Mouse (Mus musculus): ENCODE results near the gene Stat5a. TPM values are rescaled to one million over a fixed set of nuclear protein-coding genes. Genes with fewer than 3 reads are reported as not detected.

Stat5a gene
- polyA plus RNA-seq, 1 experiment from 2014 or later = 5.9 TPM

- Histone ChIP-seq H3K36me3 (no peaks in the 10 kb centered on the region), H3K4me1 (peaks cover 48% of the 10 kb centered on the region), H3K4me3 (peak overlapping the region; percentile 94), H3K27me3 (replicated peaks) (peaks cover 27% of the 10 kb centered on the region), H3K27ac (replicated peaks) (peak overlapping the region; percentile 94), H3K9ac (peak overlapping the region; percentile 99), H3K9me3 (no peaks in the 10 kb centered on the region), H3K4me2 (peak overlapping the region; percentile 92)
- 1% methylated on average over 13 of the region's 13 CpGs for WGBS
- ATAC-seq (ENCODE audit: extremely low read depth, insufficient number of reproducible peaks, low FRiP score, low TSS enrichment) = no peak
Observed at GRCm38 (mm10) chr11:100849456-100850037, 9.6 kb upstream of the Stat5a start.

GRCm38 (mm10) chr11:100850038-100850777 lies 8.9 kb upstream of the Stat5a start, which contains the start of gene Stat5b:
TSS of gene Stat5b (minus strand) at chr11:100850724.
- Histone ChIP-seq H3K27me3 (replicated peaks) (peaks cover 33% of the 10 kb centered on the region), H3K4me3 (peak within 1 kb of the TSS; percentile 94), H3K4me2 (peak within 1 kb of the TSS; percentile 92), H3K9ac (peak within 1 kb of the TSS; percentile 99), H3K9me3 (no peaks in the 10 kb centered on the region), H3K4me1 (peaks cover 45% of the 10 kb centered on the region), H3K36me3 (no peaks in the 10 kb centered on the region), H3K27ac (replicated peaks) (peak within 1 kb of the TSS; percentile 94)
- 0% methylated on average over 75 of the region's 104 CpGs for WGBS
- ATAC-seq (ENCODE audit: extremely low read depth, insufficient number of reproducible peaks, low FRiP score, low TSS enrichment) = peak; percentile 67

- Histone ChIP-seq H3K9ac (peak overlapping the region; percentile 99), H3K4me1 (peaks cover 40% of the 10 kb centered on the region), H3K4me2 (peak overlapping the region; percentile 92), H3K9me3 (no peaks in the 10 kb centered on the region), H3K27ac (replicated peaks) (peak overlapping the region; percentile 94), H3K27me3 (replicated peaks) (peaks cover 40% of the 10 kb centered on the region), H3K4me3 (peak overlapping the region; percentile 94), H3K36me3 (no peaks in the 10 kb centered on the region)
- no peak for ATAC-seq (ENCODE audit: extremely low read depth, insufficient number of reproducible peaks, low FRiP score, low TSS enrichment)
- 3% methylated on average over 31 of the region's 33 CpGs for WGBS
Observed at GRCm38 (mm10) chr11:100850778-100851528, 8.2 kb upstream of the Stat5a start.

GRCm38 (mm10) chr11:100852088-100852487 lies 7.1 kb upstream of the Stat5a start:
- Histone ChIP-seq H3K4me2 (no peak overlapping the region), H3K9ac (no peak overlapping the region), H3K4me3 (no peak overlapping the region), H3K36me3 (no peaks in the 10 kb centered on the region), H3K9me3 (no peaks in the 10 kb centered on the region), H3K27me3 (replicated peaks) (peaks cover 51% of the 10 kb centered on the region), H3K27ac (replicated peaks) (no peak overlapping the region), H3K4me1 (peaks cover 35% of the 10 kb centered on the region)
- no peak for ATAC-seq (ENCODE audit: extremely low read depth, insufficient number of reproducible peaks, low FRiP score, low TSS enrichment)
- WGBS = 67% methylated on average over 2 of the region's 2 CpGs

GRCm38 (mm10) chr11:100853018-100853417 lies 6.1 kb upstream of the Stat5a start:
- no peak for ATAC-seq (ENCODE audit: extremely low read depth, insufficient number of reproducible peaks, low FRiP score, low TSS enrichment)

GRCm38 (mm10) chr11:100854268-100854667 lies 4.9 kb upstream of the Stat5a start:
- Histone ChIP-seq H3K4me2 (no peak overlapping the region), H3K36me3 (no peaks in the 10 kb centered on the region), H3K4me1 (peaks cover 18% of the 10 kb centered on the region), H3K27ac (replicated peaks) (no peak overlapping the region), H3K4me3 (no peak overlapping the region), H3K9me3 (no peaks in the 10 kb centered on the region), H3K9ac (no peak overlapping the region; the same call in 1 of the 2 replicates), H3K27me3 (replicated peaks) (peaks cover 67% of the 10 kb centered on the region)
- ATAC-seq (ENCODE audit: extremely low read depth, insufficient number of reproducible peaks, low FRiP score, low TSS enrichment) = no peak
- WGBS = 41% methylated on average over 4 of the region's 4 CpGs

More at GRCm38 (mm10) chr11:100853018-100853417, 6.1 kb upstream of the Stat5a start:
- H3K36me3 ChIP-seq = no peaks in the 10 kb centered on the region
- no peaks in the 10 kb centered on the region for H3K9me3 ChIP-seq
- WGBS = 73% methylated on average over 5 of the region's 5 CpGs
- H3K27ac ChIP-seq (replicated peaks) = no peak overlapping the region
- no peak overlapping the region for H3K9ac ChIP-seq
- H3K27me3 ChIP-seq (replicated peaks) = peaks cover 58% of the 10 kb centered on the region
- no peak overlapping the region for H3K4me3 ChIP-seq
- peaks cover 28% of the 10 kb centered on the region for H3K4me1 ChIP-seq
- H3K4me2 ChIP-seq = no peak overlapping the region

- no peaks in the 10 kb centered on the region for H3K36me3 ChIP-seq
- peaks cover 69% of the 10 kb centered on the region for H3K27me3 ChIP-seq (replicated peaks)
- no peak overlapping the region for H3K9ac ChIP-seq
- no peak overlapping the region for H3K4me3 ChIP-seq
- no peak overlapping the region for H3K4me2 ChIP-seq
- no peak overlapping the region for H3K27ac ChIP-seq (replicated peaks)
- no peaks in the 10 kb centered on the region for H3K9me3 ChIP-seq
- H3K4me1 ChIP-seq = peaks cover 22% of the 10 kb centered on the region
- ATAC-seq (ENCODE audit: extremely low read depth, insufficient number of reproducible peaks, low FRiP score, low TSS enrichment) = no peak
- 80% methylated on average over 4 of the region's 4 CpGs for WGBS
Observed at GRCm38 (mm10) chr11:100855178-100855577, 4.0 kb upstream of the Stat5a start.

- Histone ChIP-seq H3K36me3 (no peaks in the 10 kb centered on the region), H3K4me1 (peaks cover 29% of the 10 kb centered on the region), H3K4me3 (no peak overlapping the region), H3K27me3 (replicated peaks) (peaks cover 63% of the 10 kb centered on the region), H3K9me3 (no peaks in the 10 kb centered on the region), H3K27ac (replicated peaks) (no peak overlapping the region), H3K4me2 (no peak overlapping the region), H3K9ac (no peak overlapping the region)
- ATAC-seq (ENCODE audit: extremely low read depth, insufficient number of reproducible peaks, low FRiP score, low TSS enrichment) = no peak
- WGBS = 65% methylated on average over 6 of the region's 6 CpGs
Observed at GRCm38 (mm10) chr11:100857960-100858359, 1.2 kb upstream of the Stat5a start.

- Histone ChIP-seq H3K27ac (replicated peaks) (no peak overlapping the region), H3K27me3 (replicated peaks) (peaks cover 50% of the 10 kb centered on the region), H3K4me3 (peak overlapping the region; percentile 65), H3K4me1 (peaks cover 23% of the 10 kb centered on the region), H3K36me3 (0 out of 2 replicates have a peak, but pooled peaks cover 3% of the 10 kb centered on the region), H3K9me3 (no peaks in the 10 kb centered on the region), H3K4me2 (peak overlapping the region; percentile 88), H3K9ac (peak overlapping the region; percentile 86)
- no peak for ATAC-seq (ENCODE audit: extremely low read depth, insufficient number of reproducible peaks, low FRiP score, low TSS enrichment)
- WGBS = 49% methylated on average over 6 of the region's 6 CpGs
Observed at GRCm38 (mm10) chr11:100859579-100860075, 476 bp downstream of the Stat5a start.

- peak; percentile 70 for ATAC-seq (ENCODE audit: extremely low read depth, insufficient number of reproducible peaks, low FRiP score, low TSS enrichment)
- H3K4me1 ChIP-seq = peaks cover 23% of the 10 kb centered on the region
- peak overlapping the region; percentile 88 for H3K4me2 ChIP-seq
- peak overlapping the region; percentile 43 for H3K27ac ChIP-seq (replicated peaks)
- WGBS = under 1% methylated on average over 51 of the region's 55 CpGs
- peaks cover 42% of the 10 kb centered on the region for H3K27me3 ChIP-seq (replicated peaks)
- H3K9ac ChIP-seq = peak overlapping the region; percentile 86
- peaks cover 6% of the 10 kb centered on the region for H3K36me3 ChIP-seq
- H3K4me3 ChIP-seq = peak overlapping the region; percentile 65
- no peaks in the 10 kb centered on the region for H3K9me3 ChIP-seq
Observed at GRCm38 (mm10) chr11:100860198-100861048, 1.3 kb downstream of the Stat5a start.

Data from heart, embryonic 13.5 days (tissue).